ENCODE assay signal across 8 mouse cellular contexts in genomic region chr8:107986629-107987028, GRCm38 (mm10). TPM values are rescaled to one million over a fixed set of nuclear protein-coding genes. Genes with fewer than 3 reads are reported as not detected.
A peak's percentile ranks its signal among the peaks of the same experiment; 100 is the strongest.
DNase-seq lines count a peak whose midpoint lies in the region; ATAC-seq lines count a peak whose summit lies in the region.

No protein-coding gene starts in this region.

- H3K9ac ChIP-seq in kidney, embryonic 14.5 days (ENCODE audit: low read depth, low read length) = no peak overlapping the region

- no peak overlapping the region for H3K4me3 ChIP-seq in kidney, embryonic 14.5 days (ENCODE audit: low read length)

- no peaks in the 10 kb centered on the region for H3K9me3 ChIP-seq in kidney, embryonic 14.5 days (ENCODE audit: control insufficient read depth, low read length)

- DNase-seq in kidney, adult 11 months = peak; percentile 43
- peak; percentile 16 to 42 for DNase-seq in frontal cortex, postnatal 10 days (ENCODE audit: low spot score in 2 of 2)
- peak; percentile 7 for DNase-seq in layer of hippocampus, adult 9-10 months (ENCODE audit: low spot score)
- peak; percentile 43 for DNase-seq in right cerebral cortex, adult 18-20 months
- DNase-seq in embryo, embryonic 10 days (ENCODE audit: low spot score) = no peak
- DNase-seq in adrenal gland, postnatal 36 days = no peak
- DNase-seq in liver = no peak

- 48% methylated on average over 15 of the region's 15 CpGs for WGBS in kidney, embryonic 14.5 days

- H3K27me3 ChIP-seq in kidney, embryonic 14.5 days (ENCODE audit: control insufficient read depth, insufficient read depth, low read length) = no peaks in the 10 kb centered on the region

- no peak for ATAC-seq in kidney, embryonic 14.5 days (ENCODE audit: low FRiP score, low TSS enrichment)

- H3K27ac ChIP-seq in kidney, embryonic 14.5 days (ENCODE audit: low read depth, low read length) = no peak overlapping the region

- H3K4me2 ChIP-seq in kidney, embryonic 14.5 days (replicated peaks; ENCODE audit: low read depth, low read length) = no peak overlapping the region

- H3K36me3 ChIP-seq in kidney, embryonic 14.5 days (ENCODE audit: control insufficient read depth, insufficient read depth, low read length) = no peaks in the 10 kb centered on the region

- no peaks in the 10 kb centered on the region for H3K4me1 ChIP-seq in kidney, embryonic 14.5 days (ENCODE audit: control insufficient read depth, insufficient read depth, low read length)

RNA-seq across cellular contexts. Expression of gene Zfhx3, which starts 44.2 kb away (rescaled TPM):
- polyA plus RNA-seq in kidney, embryonic 14.5 days (2014; fragmentation: Nextera tagmentation; extraction: Ambion mirVana) = 11.4 and 11.7 TPM in 2 replicates
- total RNA-seq in adrenal gland, postnatal 36 days (2021) = 10 to 100 TPM; 39.3 to 58.8 TPM

Comparison
In these comparisons a context has a peak if more than half of its experiments do, and no peak if none do; other contexts are left out.
1. DNase-seq: peak in kidney, adult 11 months (single experiment), frontal cortex, postnatal 10 days (2 of 2), layer of hippocampus, adult 9-10 months (single experiment) and right cerebral cortex, adult 18-20 months (single experiment); none in embryo, embryonic 10 days (single experiment), adrenal gland, postnatal 36 days (0 of 2) and liver (single experiment).